Comparison of ENCODE assay signal across 31 mouse cellular contexts in the genomic region with DNA sequence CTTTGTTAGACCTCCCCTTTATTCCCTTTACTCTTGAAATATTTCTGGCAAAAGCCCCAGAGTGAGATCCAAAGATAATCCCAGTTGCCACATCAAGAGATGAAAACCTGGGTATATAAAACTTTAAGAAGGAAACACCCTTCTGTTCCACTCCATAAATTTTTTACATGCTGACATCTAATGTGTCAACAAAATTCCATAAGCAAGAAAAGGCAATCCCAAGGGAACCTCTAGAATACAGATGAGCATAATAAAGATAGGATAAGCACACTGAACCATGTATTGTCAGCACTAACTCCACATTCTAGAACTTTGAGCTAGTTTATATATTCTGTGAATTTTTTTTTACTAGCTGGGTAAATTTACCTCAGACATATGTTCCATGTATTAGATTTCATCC.
"Had no signal": no experiment of that assay in that cellular context is flagged by ENCODE, and none has a peak within 500 bp of the region (broad histone marks: within the 10 kb centered on the region; RNA-seq: fewer than 3 reads in every experiment).

No protein-coding gene starts in this region.

- H3K27ac ChIP-seq: limb, embryonic 12.5 days; limb, embryonic 13.5 days; limb, embryonic 15.5 days; liver, embryonic 12.5 days; liver, embryonic 13.5 days; liver, embryonic 14.5 days; liver, embryonic 15.5 days; lung, embryonic 15.5 days; macrophage; midbrain, embryonic 10.5 days; midbrain, embryonic 12.5 days; midbrain, embryonic 13.5 days; midbrain, embryonic 15.5 days; neural tube, embryonic 12.5 days had no signal

- H3K9me3 ChIP-seq: limb, embryonic 12.5 days; limb, embryonic 13.5 days; limb, embryonic 15.5 days; liver, embryonic 12.5 days; liver, embryonic 13.5 days; liver, embryonic 15.5 days; lung, embryonic 15.5 days; megakaryocyte, embryonic 14.5 days; midbrain, embryonic 10.5 days; midbrain, embryonic 12.5 days; midbrain, embryonic 13.5 days; midbrain, embryonic 15.5 days; neural tube, embryonic 12.5 days had no signal

- ATAC-seq: liver, embryonic 12.5 days; liver, postnatal 0 days; lung, postnatal 0 days; midbrain, embryonic 13.5 days; midbrain, embryonic 15.5 days; midbrain, embryonic 16.5 days had no signal

- H3K4me3 ChIP-seq: limb, embryonic 12.5 days; limb, embryonic 13.5 days; limb, embryonic 15.5 days; liver, embryonic 12.5 days; liver, embryonic 13.5 days; liver, embryonic 15.5 days; lung, embryonic 15.5 days; megakaryocyte, embryonic 14.5 days; midbrain, embryonic 10.5 days; midbrain, embryonic 12.5 days; midbrain, embryonic 13.5 days; midbrain, embryonic 15.5 days; myocyte; neural tube, embryonic 12.5 days had no signal

- H3K27me3 ChIP-seq: limb, embryonic 12.5 days; limb, embryonic 13.5 days; limb, embryonic 15.5 days; liver, embryonic 12.5 days; liver, embryonic 13.5 days; liver, embryonic 15.5 days; lung, embryonic 15.5 days; megakaryocyte, embryonic 14.5 days; midbrain, embryonic 12.5 days; midbrain, embryonic 13.5 days; midbrain, embryonic 15.5 days; neural tube, embryonic 12.5 days had no signal

- DNase-seq: left cerebral cortex, postnatal 4 days; liver; liver, embryonic 13.5 days; liver, postnatal 0 days; lung, adult 18-20 months; lung, adult 2 months; lung, embryonic 14.5 days; lung, postnatal 10 days; lung, postnatal 14 days; lung, postnatal 36 days; lung, postnatal 4 days; midbrain, embryonic 14.5 days had no signal

- H3K4me1 ChIP-seq: limb, embryonic 12.5 days; limb, embryonic 13.5 days; limb, embryonic 15.5 days; liver, embryonic 12.5 days; liver, embryonic 13.5 days; liver, embryonic 15.5 days; lung, embryonic 15.5 days; megakaryocyte, embryonic 14.5 days; midbrain, embryonic 10.5 days; midbrain, embryonic 12.5 days; midbrain, embryonic 13.5 days; midbrain, embryonic 15.5 days; neural tube, embryonic 12.5 days had no signal

- H3K36me3 ChIP-seq: limb, embryonic 12.5 days; limb, embryonic 13.5 days; limb, embryonic 15.5 days; liver, embryonic 12.5 days; liver, embryonic 13.5 days; liver, embryonic 15.5 days; lung, embryonic 15.5 days; midbrain, embryonic 10.5 days; midbrain, embryonic 12.5 days; midbrain, embryonic 13.5 days; midbrain, embryonic 15.5 days; neural tube, embryonic 12.5 days had no signal

- H3K9ac ChIP-seq: limb, embryonic 12.5 days; limb, embryonic 13.5 days; limb, embryonic 15.5 days; liver, embryonic 12.5 days; liver, embryonic 13.5 days; liver, embryonic 14.5 days; liver, embryonic 15.5 days; liver, postnatal 0 days; lung, embryonic 14.5 days; lung, embryonic 15.5 days; midbrain, embryonic 12.5 days; midbrain, embryonic 13.5 days; midbrain, embryonic 15.5 days; neural tube, embryonic 12.5 days had no signal

- H3K4me2 ChIP-seq: limb, embryonic 12.5 days; limb, embryonic 13.5 days; limb, embryonic 15.5 days; liver, embryonic 11.5 days; liver, embryonic 12.5 days; liver, embryonic 13.5 days; liver, embryonic 15.5 days; lung, embryonic 14.5 days; lung, embryonic 15.5 days; midbrain, embryonic 11.5 days; midbrain, embryonic 12.5 days; midbrain, embryonic 13.5 days; midbrain, embryonic 15.5 days; neural tube, embryonic 12.5 days had no signal
